Mouse (Mus musculus): ENCODE data around the gene Kdm5b.

DNA sequence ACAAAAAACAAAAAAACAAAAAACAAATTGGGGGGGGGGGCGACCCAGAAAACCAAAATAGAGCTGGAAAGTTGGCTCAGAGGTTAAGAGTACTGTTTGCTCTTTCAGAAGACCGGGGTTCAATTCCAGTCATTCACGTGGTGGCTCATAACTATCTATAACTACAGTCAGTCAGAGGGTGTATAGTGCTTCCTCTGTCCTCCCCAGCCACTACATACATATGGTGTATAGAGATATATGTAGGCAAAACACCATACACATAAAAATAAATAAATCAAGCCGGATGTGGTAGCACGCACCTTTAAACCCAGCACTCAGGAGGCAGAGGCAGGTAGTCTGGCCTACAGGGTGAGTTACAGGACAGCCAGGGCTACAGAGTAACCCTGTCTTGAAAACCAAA is 54.6 kb downstream of the Kdm5b start:
- TF ChIP-seq CTCF (IDR thresholded peaks at IDR 0.05; ENCODE audit: low read depth), result no peak
- no peak for TF ChIP-seq EP300 (IDR thresholded peaks at IDR 0.05; ENCODE audit: low read depth)

Measured in liver, postnatal 0 days (tissue).